Mouse (Mus musculus): Measurements from ENCODE around the gene Wdr63. TPM values are rescaled to one million over a fixed set of nuclear protein-coding genes. Genes with fewer than 3 reads are reported as not detected.
"Not testable (repeated sequence)": the region's sequence is repeated elsewhere in the genome, so short reads cannot be mapped to it uniquely, and the experiment has no call there.

Gene Wdr63
- polyA plus RNA-seq, 1 experiment from 2014 or later = 0.07 TPM

DNA sequence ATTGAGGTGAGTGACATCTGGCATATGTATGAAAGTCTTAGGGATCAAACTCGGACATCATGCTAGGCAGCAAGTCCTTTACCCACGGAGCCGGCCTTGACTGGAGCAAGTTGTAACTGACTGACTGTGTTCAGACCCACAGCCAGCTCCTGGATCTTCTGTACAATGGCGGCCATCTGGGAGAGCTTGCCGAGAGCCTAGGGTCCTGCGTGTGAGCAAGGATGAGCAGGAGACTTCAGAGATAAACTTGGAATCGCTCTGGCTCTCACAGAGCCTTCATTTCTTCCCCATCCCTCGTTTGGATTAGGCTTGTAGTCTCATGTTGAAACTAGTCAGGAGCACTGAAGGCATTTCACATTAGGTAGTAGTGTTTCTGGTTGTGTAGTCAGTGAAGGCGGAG, 85.7 kb downstream of the Wdr63 start:
- no peaks in the 10 kb centered on the region for H3K4me1 ChIP-seq (replicated peaks)
- H3K4me2 ChIP-seq = no peak overlapping the region
- no peaks in the 10 kb centered on the region for H3K36me3 ChIP-seq
- no peak for ATAC-seq (ENCODE audit: low read depth)
- no peaks in the 10 kb centered on the region for H3K9me3 ChIP-seq
- H3K9ac ChIP-seq = no peak overlapping the region
- 93% methylated on average over 9 of the region's 9 CpGs for WGBS
- no peak overlapping the region for H3K4me3 ChIP-seq
- no peak overlapping the region for H3K27ac ChIP-seq (replicated peaks)
- H3K27me3 ChIP-seq = no peaks in the 10 kb centered on the region

GRCm38 (mm10) chr3:146017521-146017920, 90.4 kb downstream of the Wdr63 start:
- no peak overlapping the region for H3K27ac ChIP-seq (replicated peaks)
- ATAC-seq (ENCODE audit: low read depth) = no peak

GRCm38 (mm10) chr3:146016979-146017378, 91.0 kb downstream of the Wdr63 start:
- Histone ChIP-seq H3K4me1 (replicated peaks) (no peaks in the 10 kb centered on the region), H3K27me3 (no peaks in the 10 kb centered on the region), H3K4me3 (no peak overlapping the region), H3K4me2 (no peak overlapping the region), H3K36me3 (0 out of 2 replicates have a peak, but pooled peaks cover 7% of the 10 kb centered on the region), H3K9ac (no peak overlapping the region), H3K9me3 (no peaks in the 10 kb centered on the region), H3K27ac (replicated peaks) (no peak overlapping the region)
- ATAC-seq (ENCODE audit: low read depth) = no peak
- 90% methylated on average over 13 of the region's 13 CpGs for WGBS

More at GRCm38 (mm10) chr3:146017521-146017920, 90.4 kb downstream of the Wdr63 start:
- no peaks in the 10 kb centered on the region for H3K27me3 ChIP-seq
- 0 out of 2 replicates have a peak overlapping the region, but pooled peaks have one; percentile 17 for H3K9ac ChIP-seq
- H3K4me1 ChIP-seq (replicated peaks) = no peaks in the 10 kb centered on the region
- H3K36me3 ChIP-seq = 0 out of 2 replicates have a peak, but pooled peaks cover 7% of the 10 kb centered on the region
- no peak overlapping the region for H3K4me2 ChIP-seq
- H3K4me3 ChIP-seq = no peak overlapping the region
- no peaks in the 10 kb centered on the region for H3K9me3 ChIP-seq
- WGBS = 46% methylated on average over 9 of the region's 9 CpGs

DNA sequence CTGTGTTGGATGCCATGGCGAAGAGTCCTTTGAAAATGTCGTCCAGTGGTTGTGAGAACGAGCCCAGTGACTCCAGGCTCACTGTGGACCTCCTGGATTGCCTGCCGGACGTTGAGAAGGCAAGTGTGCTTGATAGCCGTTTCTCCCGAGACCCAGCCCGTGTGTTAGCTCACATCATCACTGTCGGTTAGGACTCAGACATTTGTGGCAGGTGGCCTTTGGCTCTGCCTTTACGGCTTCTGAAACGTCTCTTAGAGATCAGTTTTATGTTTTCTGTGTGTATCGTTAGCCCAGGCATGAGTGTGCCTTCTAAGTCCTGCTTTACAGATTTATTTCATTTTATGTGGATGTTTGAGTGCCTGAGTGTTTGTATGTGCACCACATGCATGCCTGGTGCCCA, 93.6 kb downstream of the Wdr63 start:
- Histone ChIP-seq H3K36me3 (0 out of 2 replicates have a peak, but pooled peaks cover 7% of the 10 kb centered on the region), H3K27me3 (no peaks in the 10 kb centered on the region), H3K4me3 (no peak overlapping the region), H3K27ac (replicated peaks) (no peak overlapping the region), H3K9ac (no peak overlapping the region), H3K9me3 (no peaks in the 10 kb centered on the region), H3K4me1 (replicated peaks) (no peaks in the 10 kb centered on the region), H3K4me2 (no peak overlapping the region)
- no peak for ATAC-seq (ENCODE audit: low read depth)
- 94% methylated on average over 12 of the region's 12 CpGs for WGBS

GRCm38 (mm10) chr3:146013490-146013889, 94.4 kb downstream of the Wdr63 start:
- Histone ChIP-seq H3K4me1 (replicated peaks) (no peaks in the 10 kb centered on the region), H3K36me3 (0 out of 2 replicates have a peak, but pooled peaks cover 7% of the 10 kb centered on the region), H3K27ac (replicated peaks) (no peak overlapping the region), H3K4me3 (no peak overlapping the region), H3K27me3 (no peaks in the 10 kb centered on the region), H3K4me2 (no peak overlapping the region), H3K9ac (no peak overlapping the region), H3K9me3 (no peaks in the 10 kb centered on the region)
- 95% methylated on average over 7 of the region's 7 CpGs for WGBS
- ATAC-seq (ENCODE audit: low read depth) = no peak

GRCm38 (mm10) chr3:146011544-146012218, 96.2 kb downstream of the Wdr63 start:
- Histone ChIP-seq H3K9me3 (no peaks in the 10 kb centered on the region), H3K4me1 (replicated peaks) (no peaks in the 10 kb centered on the region), H3K27ac (replicated peaks) (no peak overlapping the region), H3K27me3 (no peaks in the 10 kb centered on the region), H3K4me3 (no peak overlapping the region), H3K36me3 (0 out of 2 replicates have a peak, but pooled peaks cover 7% of the 10 kb centered on the region), H3K9ac (no peak overlapping the region), H3K4me2 (no peak overlapping the region)
- no peak for ATAC-seq (ENCODE audit: low read depth)
- 79% methylated on average over 8 of the region's 8 CpGs for WGBS

DNA sequence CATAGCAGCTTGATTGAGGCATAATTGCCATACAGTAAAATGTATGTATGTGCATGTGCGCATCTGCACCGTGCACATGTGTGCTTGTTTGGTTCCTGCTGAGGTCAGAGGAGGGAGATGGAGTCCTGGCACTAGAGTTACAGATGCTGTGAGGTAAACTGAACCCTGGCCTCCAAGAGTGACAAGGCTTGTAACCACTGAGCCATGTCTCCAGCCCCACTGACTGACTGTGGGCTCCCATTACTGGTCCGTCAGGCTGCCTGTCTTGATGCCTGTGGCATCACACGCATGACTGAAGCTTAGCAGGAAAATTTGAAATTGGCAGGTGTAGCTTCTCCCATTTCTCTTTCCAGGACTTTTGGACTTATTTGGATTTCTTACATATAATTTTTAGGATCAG, 97.2 kb downstream of the Wdr63 start:
- 85% methylated on average over 4 of the region's 4 CpGs for WGBS
- H3K27ac ChIP-seq (replicated peaks) = no peak overlapping the region
- H3K27me3 ChIP-seq = no peaks in the 10 kb centered on the region
- H3K4me2 ChIP-seq = no peak overlapping the region
- H3K4me3 ChIP-seq = no peak overlapping the region
- 0 out of 2 replicates have a peak, but pooled peaks cover 7% of the 10 kb centered on the region for H3K36me3 ChIP-seq
- H3K4me1 ChIP-seq (replicated peaks) = no peaks in the 10 kb centered on the region
- H3K9ac ChIP-seq = no peak overlapping the region
- ATAC-seq (ENCODE audit: low read depth) = no peak
- H3K9me3 ChIP-seq = no peaks in the 10 kb centered on the region

DNA sequence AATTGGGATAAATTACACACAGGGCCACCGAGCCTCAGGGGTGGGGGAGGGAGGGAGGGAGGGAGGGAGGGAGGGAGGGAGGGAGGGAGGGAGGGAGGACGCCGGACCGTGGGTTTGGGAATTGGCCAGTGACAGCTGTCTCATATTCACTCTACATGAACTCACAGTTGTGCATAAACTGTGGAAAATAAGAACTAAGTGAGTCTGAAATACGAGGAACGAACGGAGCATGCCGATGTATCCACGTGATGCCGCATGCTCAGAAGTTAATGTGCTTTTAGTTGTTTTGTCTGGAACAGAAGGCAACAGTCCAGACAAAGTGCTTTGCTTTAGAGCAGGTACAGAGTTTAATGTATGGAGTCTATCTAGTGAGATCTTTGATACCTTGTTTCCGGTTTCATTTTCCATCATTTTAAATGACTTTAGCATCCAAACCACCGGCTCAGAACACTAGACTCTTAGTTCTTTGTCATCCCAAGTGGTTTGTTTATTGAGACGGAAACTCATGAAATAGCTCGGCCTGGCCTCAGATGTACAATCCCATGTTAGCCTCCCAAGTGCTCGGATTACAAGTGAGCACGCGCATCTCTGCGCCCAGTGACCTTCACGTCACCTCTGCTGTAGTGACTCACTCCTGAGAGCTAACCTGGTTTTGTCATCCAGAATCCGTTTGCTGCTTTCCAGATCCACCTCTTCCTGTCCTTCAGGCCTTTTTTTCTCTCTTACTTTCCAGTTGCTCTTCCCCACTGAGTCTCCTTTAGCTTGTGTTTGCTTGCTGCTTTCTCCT, 97.9 kb downstream of the Wdr63 start:
- WGBS = 79% methylated on average over 20 of the region's 20 CpGs

GRCm38 (mm10) chr3:146007872-146008271, 100.1 kb downstream of the Wdr63 start:
- H3K36me3 ChIP-seq = peaks cover 4% of the 10 kb centered on the region
- no peaks in the 10 kb centered on the region for H3K9me3 ChIP-seq
- H3K4me2 ChIP-seq = no peak overlapping the region
- WGBS = 88% methylated on average over 6 of the region's 6 CpGs
- no peak overlapping the region for H3K9ac ChIP-seq
- ATAC-seq (ENCODE audit: low read depth) = no peak
- no peak overlapping the region for H3K4me3 ChIP-seq
- H3K27me3 ChIP-seq = no peaks in the 10 kb centered on the region
- H3K4me1 ChIP-seq (replicated peaks) = no peaks in the 10 kb centered on the region
- no peak overlapping the region for H3K27ac ChIP-seq (replicated peaks)

More for the DNA sequence above, 97.9 kb downstream of the Wdr63 start:
- Histone ChIP-seq H3K4me1 (replicated peaks) (no peaks in the 10 kb centered on the region), H3K27ac (replicated peaks) (no peak overlapping the region), H3K36me3 (0 out of 2 replicates have a peak, but pooled peaks cover 7% of the 10 kb centered on the region), H3K4me3 (no peak overlapping the region), H3K27me3 (no peaks in the 10 kb centered on the region), H3K9ac (no peak overlapping the region), H3K9me3 (no peaks in the 10 kb centered on the region), H3K4me2 (no peak overlapping the region)
- ATAC-seq (ENCODE audit: low read depth) = no peak

DNA sequence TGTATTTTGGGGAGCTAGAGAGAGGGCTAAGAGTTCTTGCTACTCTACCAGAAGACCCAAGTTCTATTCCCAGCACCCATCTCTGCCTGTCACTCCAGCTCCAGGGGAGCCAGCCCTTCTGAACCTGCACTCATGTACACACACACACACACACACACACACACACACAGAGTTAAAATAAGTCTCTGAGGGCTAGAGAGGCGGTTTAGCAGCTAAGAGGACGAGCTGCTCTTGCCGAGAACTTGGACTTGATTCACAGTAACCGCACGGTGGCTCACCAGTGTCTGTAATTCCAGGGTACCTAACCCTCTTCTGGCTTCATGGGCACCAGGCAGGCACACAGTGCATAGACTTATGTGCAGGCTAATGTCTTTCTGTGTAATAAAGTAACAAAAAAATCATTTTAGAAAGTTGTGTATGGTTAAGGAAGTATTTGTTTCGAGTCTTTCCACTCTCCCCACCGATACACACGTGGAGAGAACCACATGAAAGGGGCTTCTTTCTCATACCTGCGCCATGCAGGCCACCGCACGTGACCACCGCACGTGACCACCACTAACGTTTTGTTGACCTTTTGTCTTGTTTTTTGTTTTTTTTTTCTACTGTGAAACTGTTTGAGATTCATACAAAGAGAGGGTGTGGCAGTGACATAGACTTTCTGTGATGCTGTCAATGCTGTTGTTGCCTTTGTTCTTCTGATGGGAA, 103.4 kb downstream of the Wdr63 start:
- Histone ChIP-seq H3K27me3 (no peaks in the 10 kb centered on the region), H3K4me2 (no peak overlapping the region), H3K27ac (replicated peaks) (no peak overlapping the region), H3K9ac (no peak overlapping the region), H3K9me3 (no peaks in the 10 kb centered on the region), H3K4me1 (replicated peaks) (no peaks in the 10 kb centered on the region), H3K36me3 (peaks cover 23% of the 10 kb centered on the region), H3K4me3 (no peak overlapping the region)
- 92% methylated on average over 14 of the region's 14 CpGs for WGBS
- ATAC-seq (ENCODE audit: low read depth) = no peak

DNA sequence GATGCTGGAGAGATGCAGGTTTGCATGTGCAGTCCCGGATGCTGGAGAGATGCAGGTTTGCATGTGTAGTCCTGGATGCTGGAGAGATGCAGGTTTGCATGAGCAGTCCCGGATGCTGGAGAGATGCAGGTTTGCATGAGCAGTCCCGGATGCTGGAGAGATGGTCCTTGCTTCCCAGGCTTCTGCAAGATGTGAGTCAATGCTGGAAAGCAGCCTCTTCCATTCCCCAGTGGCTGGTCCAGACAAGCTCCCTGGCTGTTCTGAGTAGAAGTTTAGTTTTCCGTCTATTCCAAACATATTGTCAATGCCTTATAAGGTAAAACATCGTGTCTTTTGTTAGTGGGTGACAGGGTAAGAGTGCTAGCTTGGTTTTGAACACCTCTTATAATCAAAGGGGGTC, 111.4 kb downstream of the Wdr63 start:
- not testable (repeated sequence) for H3K27me3 ChIP-seq; H3K4me1 ChIP-seq (replicated peaks); H3K4me2 ChIP-seq; H3K9ac ChIP-seq; ATAC-seq (ENCODE audit: low read depth); H3K27ac ChIP-seq (replicated peaks); H3K9me3 ChIP-seq; H3K4me3 ChIP-seq
- 88% methylated on average over 5 of the region's 5 CpGs for WGBS
- H3K36me3 ChIP-seq = peaks cover 14% of the 10 kb centered on the region

GRCm38 (mm10) chr3:145995489-145995888, 112.4 kb downstream of the Wdr63 start:
- ATAC-seq (ENCODE audit: low read depth) = no peak
- H3K27me3 ChIP-seq = no peaks in the 10 kb centered on the region
- H3K9me3 ChIP-seq = no peaks in the 10 kb centered on the region
- H3K4me1 ChIP-seq (replicated peaks) = no peaks in the 10 kb centered on the region
- H3K36me3 ChIP-seq = 0 out of 2 replicates have a peak, but pooled peaks cover 7% of the 10 kb centered on the region
- no peak overlapping the region for H3K4me2 ChIP-seq
- WGBS = 91% methylated on average over 5 of the region's 5 CpGs
- H3K4me3 ChIP-seq = no peak overlapping the region
- no peak overlapping the region for H3K9ac ChIP-seq
- H3K27ac ChIP-seq (replicated peaks) = no peak overlapping the region
